Mouse (Mus musculus) midbrain, embryonic 16.5 days (tissue): ENCODE measurements at regions not wholly inside any gene's neighbourhood (a gene's known extent, or its start where the extent isn't known, plus 50 kb on each side); places are given as distances from the start of the nearest gene placed in this dataset.
A peak's percentile ranks its signal among the peaks of the same experiment; 100 is the strongest.

Experiments
- ATAC-seq: fragments of 200-750 bp; cut with Nextera tagmentation; 2 replicates; pipeline ENCODE4 v1.8.0; 2017; ENCODE audit warnings: moderate TSS enrichment
- H3K27ac ChIP-seq: fragments of 300-500 bp; sonication (generic); 2 replicates; pipeline ENCODE4 v1.5.1; 2014; ENCODE audit warnings: mild to moderate bottlenecking, low read length, mixed read lengths
- H3K27me3 ChIP-seq: fragments of 300-500 bp; sonication (generic); 2 replicates; pipeline ENCODE4 v1.6.1; 2014; ENCODE audit warnings: low read depth, low read length, mixed read lengths; ENCODE audit not compliant: control insufficient read depth, insufficient read depth
- H3K36me3 ChIP-seq: fragments of 300-500 bp; sonication (generic); 2 replicates; pipeline ENCODE4 v1.6.1; 2014; ENCODE audit warnings: mild to moderate bottlenecking, low read length, moderate library complexity, mixed read lengths; ENCODE audit not compliant: control insufficient read depth, insufficient read depth
- H3K4me1 ChIP-seq: fragments of 300-500 bp; sonication (generic); 2 replicates; pipeline ENCODE4 v1.6.1; 2014; ENCODE audit warnings: mild to moderate bottlenecking, low read length, mixed read lengths; ENCODE audit not compliant: control insufficient read depth, insufficient read depth
- H3K4me2 ChIP-seq: fragments of 300-500 bp; sonication (generic); 2 replicates; pipeline ENCODE4 v1.6.1; 2014; ENCODE audit warnings: mild to moderate bottlenecking, low read length, mixed read lengths
- H3K4me3 ChIP-seq: fragments of 300-500 bp; sonication (generic); 2 replicates; pipeline ENCODE4 v1.5.1; 2014; ENCODE audit warnings: low read depth, mild to moderate bottlenecking, low read length, moderate library complexity, mixed read lengths
- H3K9ac ChIP-seq: fragments of 300-500 bp; sonication (generic); 2 replicates; pipeline ENCODE4 v1.6.1; 2014; ENCODE audit warnings: low read depth, low read length, mixed read lengths
- H3K9me3 ChIP-seq: fragments of 300-500 bp; sonication (generic); replicated peaks from 2 replicates; pipeline ENCODE4 v1.6.1; 2014; ENCODE audit warnings: mild to moderate bottlenecking, low read length, mixed read lengths; ENCODE audit not compliant: control insufficient read depth, poor library complexity, severe bottlenecking
- WGBS: fragments of 180-500 bp; shearing (Covaris S2); extraction: QIAGEN DNeasy Blood & Tissue Kit; methylation state at CpG from one replicate; pipeline ENCODE4 v1.1.7; 2014; 5-methylcytosine and 5-hydroxymethylcytosine counted together

DNA sequence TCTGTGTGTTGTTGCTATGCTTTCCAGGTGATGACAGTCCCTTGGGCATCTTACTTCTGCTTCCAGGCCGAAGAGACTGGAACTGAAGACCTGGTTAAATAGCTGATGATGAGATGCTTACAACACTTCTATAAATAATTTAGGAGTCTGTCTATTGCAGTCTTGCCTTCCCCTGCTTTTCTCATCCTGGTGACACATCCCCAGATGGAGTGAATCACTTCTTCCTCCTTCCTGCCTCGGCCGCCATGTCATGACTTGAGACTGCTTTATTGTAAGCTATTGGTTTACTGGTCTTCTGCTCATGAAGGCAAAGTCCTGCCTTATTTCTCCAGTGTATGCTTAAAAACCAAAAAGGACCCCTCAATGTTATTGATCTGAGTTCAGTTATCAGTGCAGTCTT is 62.1 kb upstream of the Fndc3b start:
- no peak overlapping the region for H3K27ac ChIP-seq
- H3K9ac ChIP-seq = no peak overlapping the region
- H3K4me1 ChIP-seq = no peaks in the 10 kb centered on the region
- H3K9me3 ChIP-seq = no peaks in the 10 kb centered on the region
- H3K27me3 ChIP-seq = no peaks in the 10 kb centered on the region
- WGBS = 93% methylated on average over 3 of the region's 3 CpGs
- H3K4me2 ChIP-seq = no peak overlapping the region
- no peaks in the 10 kb centered on the region for H3K36me3 ChIP-seq
- ATAC-seq = no peak
- no peak overlapping the region for H3K4me3 ChIP-seq

DNA sequence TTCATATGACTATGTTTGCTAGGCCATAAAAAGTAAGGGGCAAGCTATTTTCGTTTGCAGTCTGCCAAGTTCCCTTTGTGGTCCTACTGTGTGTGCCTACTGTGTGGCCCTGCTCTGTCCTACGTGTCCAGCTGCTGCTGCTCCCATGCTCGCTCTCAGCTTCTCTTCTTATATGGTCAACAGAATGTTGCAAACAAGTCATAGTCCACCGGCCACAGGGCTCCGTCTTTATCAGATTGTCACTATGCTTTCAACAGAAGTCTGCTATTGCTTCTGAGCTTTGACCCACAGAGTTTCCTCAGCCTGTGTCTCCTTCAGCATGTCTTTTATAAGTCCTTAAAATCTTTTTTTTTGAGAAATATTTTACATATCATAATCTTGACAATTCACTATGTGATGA is 58.3 kb upstream of the Fndc3b start:
- Histone ChIP-seq H3K27ac (no peak overlapping the region), H3K4me1 (no peaks in the 10 kb centered on the region), H3K27me3 (no peaks in the 10 kb centered on the region), H3K4me2 (no peak overlapping the region), H3K36me3 (no peaks in the 10 kb centered on the region), H3K4me3 (no peak overlapping the region), H3K9ac (no peak overlapping the region), H3K9me3 (no peaks in the 10 kb centered on the region)
- WGBS = 91% methylated on average over 5 of the region's 5 CpGs
- ATAC-seq = no peak

DNA sequence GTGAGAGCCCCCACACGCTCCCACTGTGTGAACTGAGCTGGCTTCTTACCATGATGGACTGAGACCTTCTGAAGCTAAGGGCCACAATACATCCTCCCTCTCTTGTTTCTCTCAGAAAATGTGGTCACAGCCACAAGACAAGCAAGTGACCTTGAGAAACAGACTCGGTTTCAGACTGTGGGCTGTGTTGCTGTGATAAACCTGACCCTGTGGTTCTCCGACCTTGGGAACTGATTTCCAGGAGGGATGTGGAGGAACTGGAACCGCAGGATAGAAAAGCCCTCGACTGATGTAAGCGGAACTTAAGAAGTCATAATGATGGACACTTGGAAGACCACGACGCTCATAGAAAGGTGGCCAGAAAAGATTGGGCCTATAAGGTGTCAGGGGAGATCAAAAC is 56.1 kb upstream of the Fndc3b start:
- Histone ChIP-seq H3K9ac (no peak overlapping the region), H3K36me3 (no peaks in the 10 kb centered on the region), H3K9me3 (no peaks in the 10 kb centered on the region), H3K27me3 (no peaks in the 10 kb centered on the region), H3K4me2 (no peak overlapping the region), H3K27ac (no peak overlapping the region), H3K4me1 (no peaks in the 10 kb centered on the region), H3K4me3 (no peak overlapping the region)
- WGBS = 71% methylated on average over 8 of the region's 8 CpGs
- ATAC-seq = no peak

DNA sequence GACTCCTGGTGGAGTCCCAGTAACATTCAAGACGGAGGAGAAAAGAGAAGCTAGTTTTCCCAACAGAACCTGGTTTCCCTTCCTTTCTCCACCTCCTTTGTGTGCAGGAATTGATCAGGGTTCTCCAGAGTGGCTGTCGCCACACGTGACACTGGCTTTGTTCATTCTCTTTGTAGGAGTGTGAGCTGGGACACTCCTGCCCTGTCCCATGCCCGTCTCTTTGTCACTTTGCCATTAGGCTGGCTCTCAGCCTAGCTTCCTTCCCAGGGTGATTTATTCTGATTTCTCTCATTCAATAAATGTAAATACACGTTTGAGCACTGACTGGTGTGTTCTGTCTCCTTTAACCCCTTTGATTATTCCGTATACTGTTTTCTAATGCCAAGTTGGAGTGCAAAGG is 55.3 kb upstream of the Fndc3b start:
- H3K4me3 ChIP-seq = no peak overlapping the region
- no peak overlapping the region for H3K9ac ChIP-seq
- H3K36me3 ChIP-seq = no peaks in the 10 kb centered on the region
- H3K9me3 ChIP-seq = no peaks in the 10 kb centered on the region
- no peak overlapping the region for H3K27ac ChIP-seq
- 34% methylated on average over 6 of the region's 6 CpGs for WGBS
- ATAC-seq = peak; percentile 62
- no peaks in the 10 kb centered on the region for H3K4me1 ChIP-seq
- H3K4me2 ChIP-seq = no peak overlapping the region
- H3K27me3 ChIP-seq = no peaks in the 10 kb centered on the region

DNA sequence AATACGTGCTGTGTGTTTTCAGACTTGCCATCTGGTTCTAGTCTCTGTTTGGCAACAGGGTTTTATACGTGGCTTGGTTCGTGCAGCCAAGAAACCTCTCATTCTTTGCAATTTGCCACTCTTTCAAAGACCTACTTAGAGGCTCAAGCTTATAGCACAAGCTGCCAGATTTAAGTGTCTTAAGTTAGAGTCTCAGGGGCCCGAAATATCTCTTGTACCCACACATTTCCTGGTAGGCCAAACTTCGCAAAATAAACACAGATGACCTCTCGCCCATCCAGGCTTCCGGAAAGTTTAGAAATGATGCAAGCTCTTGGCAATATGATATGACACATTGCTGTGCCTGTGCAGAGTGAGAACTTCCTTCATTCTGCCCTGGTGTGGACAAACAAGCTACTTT is 54.8 kb upstream of the Fndc3b start:
- Histone ChIP-seq H3K9ac (no peak overlapping the region), H3K36me3 (no peaks in the 10 kb centered on the region), H3K9me3 (no peaks in the 10 kb centered on the region), H3K4me2 (no peak overlapping the region), H3K4me3 (no peak overlapping the region), H3K27me3 (no peaks in the 10 kb centered on the region), H3K4me1 (no peaks in the 10 kb centered on the region), H3K27ac (no peak overlapping the region)
- WGBS = 80% methylated on average over 7 of the region's 7 CpGs
- no peak for ATAC-seq

DNA sequence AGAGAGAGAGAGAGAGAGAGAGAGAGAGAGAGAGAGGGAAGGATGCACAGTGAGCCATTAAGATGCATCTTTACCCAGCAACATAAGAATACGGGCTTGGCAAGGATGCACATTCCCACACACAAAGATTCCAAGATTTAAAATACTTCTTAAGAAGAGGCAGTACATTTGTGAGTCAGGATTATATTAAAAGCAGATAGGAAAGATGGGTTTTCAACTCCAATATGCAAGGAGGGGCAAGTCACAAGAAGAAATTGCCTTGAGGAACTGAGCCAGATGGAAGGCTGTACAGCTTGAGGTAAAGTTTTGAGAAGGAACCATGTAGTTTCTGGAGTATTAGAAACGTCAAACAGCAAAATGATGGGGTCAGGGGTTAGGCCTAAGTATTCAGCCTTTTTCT is 53.4 kb upstream of the Fndc3b start:
- Histone ChIP-seq H3K4me2 (no peak overlapping the region), H3K9me3 (no peaks in the 10 kb centered on the region), H3K27me3 (no peaks in the 10 kb centered on the region), H3K27ac (no peak overlapping the region), H3K4me1 (no peaks in the 10 kb centered on the region), H3K4me3 (no peak overlapping the region), H3K9ac (no peak overlapping the region), H3K36me3 (no peaks in the 10 kb centered on the region)
- 87% methylated on average over 2 of the region's 2 CpGs for WGBS
- no peak for ATAC-seq

DNA sequence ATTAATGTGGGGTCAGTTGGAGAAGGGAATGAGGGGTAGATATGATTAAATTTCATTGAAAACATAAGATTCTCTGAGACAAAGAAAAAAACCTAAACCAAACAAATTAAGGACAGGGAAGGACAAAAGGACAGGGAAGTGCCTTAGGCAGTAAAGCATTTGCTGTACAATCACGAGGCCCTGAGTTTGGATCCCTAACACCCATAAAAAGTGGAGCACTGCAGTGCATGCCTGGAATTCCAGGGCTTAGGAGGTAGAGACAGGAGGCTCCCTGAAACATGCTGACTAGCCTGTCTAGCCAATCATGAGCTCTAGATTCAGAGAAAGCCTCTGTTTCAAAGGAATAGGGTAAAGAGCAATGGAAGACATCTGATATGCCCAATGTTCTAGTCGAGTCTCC is 49.9 kb upstream of the Fndc3b start:
- 71% methylated on average over 2 of the region's 2 CpGs for WGBS
- no peak overlapping the region for H3K4me2 ChIP-seq
- H3K4me3 ChIP-seq = no peak overlapping the region
- no peak overlapping the region for H3K27ac ChIP-seq
- H3K4me1 ChIP-seq = no peaks in the 10 kb centered on the region
- no peaks in the 10 kb centered on the region for H3K27me3 ChIP-seq
- no peaks in the 10 kb centered on the region for H3K9me3 ChIP-seq
- H3K9ac ChIP-seq = no peak overlapping the region
- no peaks in the 10 kb centered on the region for H3K36me3 ChIP-seq
- ATAC-seq = no peak
